Mouse (Mus musculus) colon, adult 2 months (tissue): Measurements from ENCODE around the gene Scyl2. TPM values are rescaled to one million over a fixed set of nuclear protein-coding genes. Genes with fewer than 3 reads are reported as not detected.

ENCODE experiments used
- polyA plus RNA-seq: library from polyadenylated mRNA; depleted of rRNA; stranded (reverse); fragments of >200 nt; gene quantifications from 2 replicates; pipeline ENCODE4 v1.2.3, GENCODE M21; 2012; rRNA removed

Gene Scyl2
- 9.3 and 10.7 TPM in 2 replicates for polyA plus RNA-seq

DNA sequence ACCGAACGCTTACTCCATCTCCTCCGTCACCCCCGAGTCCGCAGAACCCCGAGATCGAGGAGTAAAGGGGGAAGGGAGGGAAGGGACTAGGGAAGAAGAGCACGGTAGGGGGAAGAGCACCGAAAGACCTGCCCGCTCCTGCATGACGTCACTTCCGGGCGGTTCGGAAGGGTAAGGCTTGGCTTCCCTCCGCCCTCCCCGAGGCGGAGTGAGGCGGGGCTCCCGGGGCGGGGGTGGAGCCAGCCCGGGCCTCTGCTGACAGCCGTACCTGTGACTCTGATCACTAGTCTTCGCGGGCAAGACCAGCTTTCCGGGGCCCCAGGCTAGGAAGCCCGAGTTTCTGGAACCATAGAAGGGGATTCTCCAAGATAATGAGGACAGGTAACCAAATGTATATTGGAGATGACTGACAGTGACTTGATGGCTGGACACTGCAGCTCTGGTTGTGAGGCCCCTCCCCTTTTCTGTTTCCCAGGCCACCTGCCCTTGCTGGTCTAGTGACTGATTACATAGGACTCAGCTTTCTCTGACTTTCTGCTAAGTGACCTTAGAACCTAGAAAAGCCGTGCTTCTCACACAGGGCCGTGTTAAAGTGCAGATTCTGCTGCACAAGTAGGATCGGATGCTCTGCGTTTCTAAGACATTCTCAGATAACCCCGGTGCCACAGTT is at the start of gene Scyl2:
Gene Scyl2 (minus strand): TSS at position 147 of the 670 bp plus-strand sequence.

DNA sequence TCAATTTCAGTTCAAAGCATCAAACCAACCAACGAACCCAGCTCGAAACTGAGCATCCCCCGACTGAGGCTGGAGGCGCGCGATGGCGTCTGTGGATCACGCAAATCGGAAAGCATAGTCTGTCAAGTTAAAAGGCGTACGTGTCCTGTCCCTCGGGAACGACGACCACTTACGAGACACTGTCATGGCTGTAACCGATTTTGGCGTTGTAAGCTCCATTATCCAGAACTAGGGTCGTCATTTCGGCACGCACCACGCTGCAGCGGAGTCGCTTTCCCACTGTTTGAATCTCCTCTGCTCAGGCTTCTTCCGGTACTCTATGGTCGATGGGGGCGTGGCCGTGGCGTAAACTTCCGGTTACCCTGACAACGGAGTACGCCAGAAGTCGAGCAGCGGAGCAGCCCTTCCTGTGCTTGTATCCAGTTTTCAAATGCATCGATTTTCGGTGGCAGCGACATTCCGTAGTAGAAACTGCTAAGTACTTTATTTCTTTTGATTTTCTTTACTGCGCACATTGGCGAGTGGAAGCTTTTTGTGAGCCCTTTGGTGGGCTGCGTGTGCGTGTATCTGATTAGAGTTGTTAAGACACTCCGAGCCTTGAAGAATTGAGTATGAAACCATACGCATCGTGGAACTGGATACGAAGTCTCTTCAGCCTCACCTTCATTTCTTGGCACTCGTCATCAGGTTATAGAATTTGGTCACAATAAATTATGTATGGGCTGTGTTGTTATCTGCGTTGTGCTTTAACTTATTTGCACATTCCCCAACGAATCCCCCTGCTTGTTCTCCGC is 46.1 kb upstream of the Scyl2 start, which contains the start of gene Actr6:
Gene Actr6 (minus strand): TSS at position 295 of the 794 bp plus-strand sequence.

DNA sequence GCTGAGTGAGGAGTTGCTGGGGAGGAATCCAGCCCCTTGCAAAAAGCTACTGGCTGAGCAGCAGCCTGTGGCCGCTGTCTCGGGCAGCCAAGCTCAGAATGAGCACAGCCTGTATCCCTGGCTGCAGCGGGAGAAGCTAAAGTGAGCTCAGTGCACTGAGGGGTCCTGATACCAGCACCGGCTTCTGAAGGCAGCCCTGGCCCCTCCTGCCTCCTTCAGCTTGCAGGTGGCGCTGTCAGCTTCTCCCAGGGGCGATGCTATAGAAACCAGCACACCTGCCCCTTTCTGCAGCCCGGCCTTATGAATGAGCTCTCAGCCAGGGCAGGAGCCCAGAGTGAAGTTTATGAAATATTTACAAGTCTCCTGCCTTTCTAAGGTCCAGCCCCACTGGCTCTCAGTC is 65.0 kb downstream of the Scyl2 start, which contains the start of gene Slc17a8:
Gene Slc17a8 (minus strand): TSS at position 125 of the 400 bp plus-strand sequence.

Other genes with a start within 250 kb of the Scyl2 start
- 0.54 and 1.8 TPM in 2 replicates for gene Gas2l3, start 242.3 kb downstream of the Scyl2 start, polyA plus RNA-seq
- gene Nr1h4, start 152.7 kb downstream of the Scyl2 start, polyA plus RNA-seq: 20.2 and 27.0 TPM in 2 replicates
- 0.17 TPM in 1 of 2 replicates, not detected in the other for gene Slc17a8, start 65.0 kb downstream of the Scyl2 start, polyA plus RNA-seq
- gene Actr6, start 46.0 kb upstream of the Scyl2 start, polyA plus RNA-seq: 0.35 and 0.62 TPM in 2 replicates
- 10.4 and 14.9 TPM in 2 replicates for gene Uhrf1bp1l, start 58.7 kb upstream of the Scyl2 start, polyA plus RNA-seq
- gene Anks1b, start 187.2 kb upstream of the Scyl2 start, polyA plus RNA-seq: 0.29 and 0.60 TPM in 2 replicates